Mouse (Mus musculus) CH12F3 (cell line): ENCODE data around the gene Jade3.
"Not testable (repeated sequence)": the region's sequence is repeated elsewhere in the genome, so short reads cannot be mapped to it uniquely, and the experiment has no call there.

ENCODE experiments used
- in situ Hi-C: fragments of 300-500 bp; cut with MboI; formaldehyde crosslinking; loops from 2 replicates; pipeline ENCODE4 v1.14.3; 2020; ENCODE audit warnings: low sequenced_read_pairs

The Jade3 gene

DNA sequence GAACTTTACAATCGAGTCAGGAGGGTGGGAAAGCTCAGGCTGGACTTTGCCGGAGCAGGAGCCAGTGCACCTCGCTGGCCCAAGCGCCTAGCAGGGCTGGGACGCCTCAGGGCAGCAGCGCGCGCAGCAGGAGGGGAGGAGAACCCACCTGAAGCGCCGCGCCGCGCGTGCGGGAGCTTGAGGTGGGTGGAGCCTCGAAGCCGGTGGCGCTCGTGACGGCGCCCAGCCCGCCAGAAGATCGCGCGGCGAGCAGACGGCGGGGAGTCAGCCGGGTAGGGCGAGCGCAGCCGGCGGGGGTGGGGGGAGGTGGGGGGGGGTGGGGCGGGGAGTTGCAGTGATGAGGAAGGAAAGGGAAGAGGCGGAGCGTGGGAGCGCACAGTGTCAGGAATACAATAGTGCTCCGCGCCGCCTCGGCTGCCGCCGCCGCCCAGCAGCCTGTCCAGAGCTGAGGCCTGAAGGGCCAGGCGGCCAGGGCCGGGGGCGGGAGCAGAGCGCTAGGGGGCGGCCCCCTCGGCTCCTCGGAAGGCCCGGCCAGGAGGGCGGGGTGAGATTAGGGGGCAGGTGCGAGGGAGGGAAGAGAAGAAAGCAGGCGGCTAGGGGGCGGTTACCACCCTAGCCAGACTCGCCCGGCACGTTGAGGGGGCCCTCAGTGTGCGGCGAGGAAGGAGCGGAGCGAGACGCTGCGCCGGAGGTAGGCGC lies at the start of gene Jade3:
Gene Jade3 (plus strand): TSS at position 549 of the 699 bp plus-strand sequence.
- in situ Hi-C loops, result no loop called here

DNA sequence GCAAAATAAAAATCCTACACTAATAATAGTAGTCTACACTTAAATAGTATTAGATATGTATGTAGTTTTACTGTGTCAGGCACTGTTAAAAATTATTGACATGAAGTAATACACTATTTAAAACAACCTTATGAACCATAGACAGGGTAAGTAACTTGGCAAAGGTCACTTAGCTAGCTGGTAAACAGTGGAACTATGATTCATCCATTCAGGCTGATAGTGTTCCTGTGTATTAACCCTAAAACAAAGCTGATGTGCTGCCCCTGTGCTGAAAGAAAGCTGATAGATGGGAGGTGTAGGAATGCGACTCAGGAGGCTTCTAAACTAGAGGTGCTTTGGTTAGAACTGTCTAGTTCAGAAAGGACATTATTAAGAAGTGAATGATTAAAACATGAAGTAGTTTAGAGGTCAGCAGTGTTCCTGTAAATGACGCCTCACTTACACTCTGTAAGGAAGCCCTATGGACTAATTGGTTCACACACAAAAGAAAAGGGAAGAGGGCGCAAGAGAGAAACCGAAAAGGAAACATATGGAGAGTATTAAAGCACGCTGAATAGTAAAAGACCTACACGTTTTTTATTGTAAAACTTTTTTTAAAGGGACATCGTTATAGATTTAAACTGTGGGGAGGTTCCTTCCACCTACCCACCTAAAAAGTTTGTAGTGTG lies 46.0 kb upstream of the Jade3 start:
- in situ Hi-C loops, result no loop called here

DNA sequence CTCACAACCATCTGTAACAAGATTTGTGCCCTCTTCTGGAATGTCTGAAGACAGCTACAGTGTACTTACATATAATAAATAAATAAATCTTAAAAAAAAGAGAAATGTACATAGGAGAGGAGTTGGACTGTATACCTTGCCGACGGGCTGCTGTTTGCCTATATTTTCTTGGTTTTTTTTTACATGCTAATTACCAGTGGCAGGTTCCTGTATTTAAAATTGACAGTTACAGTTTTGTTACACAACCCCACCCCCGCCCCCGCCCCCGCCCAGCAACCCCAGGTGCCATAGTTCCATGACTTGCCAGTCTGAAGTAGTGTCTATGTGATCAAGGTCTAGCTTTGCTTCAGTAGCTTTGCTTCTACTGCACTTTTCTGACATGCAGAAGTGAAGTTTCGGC lies 43.2 kb upstream of the Jade3 start:
- in situ Hi-C loops, result no loop called here

- in situ Hi-C loops, result no loop called here
Measured at GRCm38 (mm10) chrX:20387006-20387405, 38.5 kb upstream of the Jade3 start.

DNA sequence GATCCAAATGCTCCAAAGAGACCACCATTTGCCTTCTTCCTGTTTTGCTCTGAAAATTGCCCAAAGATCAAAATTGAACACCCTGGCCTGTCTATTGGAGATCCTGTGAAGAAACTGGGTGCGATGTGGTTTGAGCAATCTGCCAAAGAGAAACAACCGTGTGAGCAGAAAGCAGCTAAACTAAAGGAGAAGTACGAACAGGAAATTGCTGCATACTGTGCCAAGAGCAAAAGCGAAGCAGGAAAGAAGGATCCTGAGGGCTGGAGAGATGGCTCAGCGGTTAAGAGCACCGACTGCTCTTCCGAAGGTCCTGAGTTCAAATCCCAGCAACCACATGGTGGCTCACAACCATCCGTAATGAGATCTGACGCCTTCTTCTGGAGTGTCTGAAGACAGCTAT lies 33.5 kb upstream of the Jade3 start:
- in situ Hi-C loops, result not testable (repeated sequence)

DNA sequence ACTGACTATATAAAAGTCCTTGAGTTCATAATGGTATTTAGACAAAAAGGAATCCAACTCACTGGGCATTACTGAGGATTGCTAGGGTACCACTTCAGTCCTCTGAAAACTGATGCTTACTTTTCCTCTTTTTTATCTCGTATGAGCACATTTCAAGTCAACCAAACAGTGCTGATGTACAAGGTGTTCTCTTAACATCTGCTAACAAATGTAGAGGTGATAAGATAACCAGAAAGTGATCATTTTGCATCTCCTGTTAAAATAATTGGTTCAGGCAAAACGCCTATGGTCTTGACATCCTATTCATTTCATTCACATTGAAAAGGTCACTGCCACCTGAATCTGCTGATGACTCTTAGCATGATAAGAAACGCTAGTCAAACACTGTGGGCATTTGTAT lies 32.5 kb upstream of the Jade3 start:
- in situ Hi-C loops, result no loop called here

- in situ Hi-C loops, result no loop called here
Measured at GRCm38 (mm10) chrX:20404068-20404467, 21.4 kb upstream of the Jade3 start.

DNA sequence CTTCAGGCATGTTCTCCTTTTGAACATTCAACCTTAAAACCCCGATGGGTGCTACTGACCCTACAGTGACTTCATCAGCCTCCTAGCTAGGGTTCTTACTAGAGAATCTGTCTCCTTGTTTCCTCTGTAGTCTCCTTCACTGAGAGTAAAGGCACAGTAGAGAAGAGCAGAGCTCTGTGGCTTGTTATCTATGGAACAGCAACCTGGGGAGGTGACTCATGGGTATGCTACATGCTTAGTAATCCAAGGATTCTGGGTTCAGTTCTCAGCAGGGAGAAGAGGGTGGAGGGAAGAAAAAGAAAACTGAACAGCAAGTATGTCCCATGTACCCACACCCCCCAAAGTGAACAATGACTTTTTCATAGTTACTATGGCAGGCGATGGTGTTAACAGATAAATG lies 18.6 kb upstream of the Jade3 start:
- in situ Hi-C loops, result no loop called here

GRCm38 (mm10) chrX:20407676-20408075 lies 17.8 kb upstream of the Jade3 start:
- in situ Hi-C loops, result no loop called here

GRCm38 (mm10) chrX:20411382-20411781 lies 14.1 kb upstream of the Jade3 start:
- in situ Hi-C loops, result no loop called here

GRCm38 (mm10) chrX:20412221-20412620 lies 13.3 kb upstream of the Jade3 start:
- in situ Hi-C loops, result no loop called here

GRCm38 (mm10) chrX:20414885-20415622 lies 10.4 kb upstream of the Jade3 start:
- in situ Hi-C loops, result no loop called here

- in situ Hi-C loops, result no loop called here
Measured at GRCm38 (mm10) chrX:20418461-20418860, 7.0 kb upstream of the Jade3 start.

- in situ Hi-C loops, result no loop called here
Measured at GRCm38 (mm10) chrX:20419536-20419935, 6.0 kb upstream of the Jade3 start.

GRCm38 (mm10) chrX:20425839-20426449 lies 456 bp downstream of the Jade3 start:
- in situ Hi-C loops, result no loop called here

GRCm38 (mm10) chrX:20483213-20483612 lies 57.7 kb downstream of the Jade3 start:
- in situ Hi-C loops, result no loop called here

DNA sequence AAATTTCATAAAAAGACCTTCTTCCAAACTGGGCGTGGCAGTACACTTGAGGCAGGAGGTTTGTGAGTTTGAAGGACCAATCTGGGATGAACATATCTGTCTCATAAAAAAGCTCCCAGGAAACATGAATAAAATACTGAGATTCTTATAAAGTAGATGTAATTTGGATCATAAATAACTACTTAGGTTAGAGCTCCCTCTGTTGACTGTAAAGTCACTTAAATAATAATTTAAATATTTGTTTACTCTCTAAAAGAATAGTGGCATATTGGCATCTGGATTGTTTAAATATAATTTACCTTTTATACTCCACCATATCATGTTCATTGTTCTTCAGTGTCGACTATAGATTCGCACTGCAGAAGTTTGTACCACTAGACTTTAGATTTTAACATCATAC lies 72.2 kb downstream of the Jade3 start:
- in situ Hi-C loops, result no loop called here

GRCm38 (mm10) chrX:20520290-20520939 lies 94.9 kb downstream of the Jade3 start:
- in situ Hi-C loops, result no loop called here

- in situ Hi-C loops, result no loop called here
Measured at GRCm38 (mm10) chrX:20521578-20521977, 96.1 kb downstream of the Jade3 start.

DNA sequence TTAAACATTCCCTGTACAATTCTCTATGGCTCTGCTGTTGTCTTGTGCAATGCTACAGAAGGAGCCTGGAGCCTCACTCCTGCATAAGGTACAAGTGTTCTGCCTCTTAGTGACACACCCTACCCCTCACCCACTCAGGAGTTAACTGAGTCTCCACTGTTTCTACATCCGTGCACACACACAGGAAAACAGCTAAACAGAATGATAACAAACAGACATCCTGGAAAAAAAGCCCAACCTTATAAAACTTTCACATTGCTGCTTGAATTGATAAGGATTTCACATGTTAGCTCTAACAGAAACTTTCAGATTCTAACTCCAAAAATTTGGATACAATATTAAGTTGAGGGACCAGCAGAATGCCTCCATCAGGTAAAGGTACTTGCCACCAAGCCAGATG lies 107.1 kb downstream of the Jade3 start:
- in situ Hi-C loops, result no loop called here

- in situ Hi-C loops, result no loop called here
Measured at GRCm38 (mm10) chrX:20543867-20544266, 118.4 kb downstream of the Jade3 start.
